Mouse (Mus musculus): Measurements from ENCODE around the gene Tom1l2. TPM values are rescaled to one million over a fixed set of nuclear protein-coding genes. Genes with fewer than 3 reads are reported as not detected.

The Tom1l2 gene
- polyA plus RNA-seq, 1 experiment from 2014 or later: 3.6 TPM

DNA sequence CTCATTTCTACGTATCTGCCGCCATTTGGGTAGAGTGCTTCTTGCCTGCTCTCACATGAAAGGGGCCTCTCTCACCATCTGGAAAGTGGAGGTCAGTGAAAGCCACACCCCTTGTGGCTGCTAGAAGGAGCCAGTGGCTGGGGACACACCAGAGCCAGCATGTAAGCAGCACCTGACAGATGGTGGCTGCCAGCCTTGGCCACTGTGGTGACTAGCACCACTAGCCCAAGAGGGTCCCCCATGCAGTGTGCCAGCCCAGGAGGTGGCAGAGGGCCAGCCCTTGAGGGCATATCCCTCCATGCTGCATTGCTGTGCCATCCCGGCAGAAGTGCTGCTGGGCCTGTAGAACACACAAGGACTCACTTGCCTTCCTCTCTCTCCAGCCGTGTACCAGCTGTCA is 159.1 kb downstream of the Tom1l2 start:
- Histone ChIP-seq H3K4me1 (ENCODE audit: insufficient read depth) (no peaks in the 10 kb centered on the region; the same call in 1 of the 2 replicates), H3K27ac (ENCODE audit: low read depth) (no peak overlapping the region), H3K9ac (replicated peaks) (no peak overlapping the region), H3K9me3 (ENCODE audit: low read length) (peaks cover 2% of the 10 kb centered on the region; the same call in 1 of the 2 replicates), H3K36me3 (replicated peaks; ENCODE audit: insufficient read depth, low read length) (peaks cover 19% of the 10 kb centered on the region), H3K4me3 (ENCODE audit: low read depth, low read length) (no peak overlapping the region), H3K4me2 (ENCODE audit: low read depth, low read length) (no peak overlapping the region), H3K27me3 (ENCODE audit: insufficient read depth, low read length) (no peaks in the 10 kb centered on the region)
- TF ChIP-seq CTCF (IDR thresholded peaks at IDR 0.05; ENCODE audit: low read depth): no peak
- TF ChIP-seq EP300 (IDR thresholded peaks at IDR 0.05; ENCODE audit: low read depth): no peak
- WGBS (ENCODE audit: insufficient replicate concordance): 72% methylated on average over 4 of the region's 4 CpGs
- no peak for DNase-seq
- no peak for ATAC-seq

- Histone ChIP-seq H3K9me3 (ENCODE audit: low read length) (peaks cover 2% of the 10 kb centered on the region; the same call in 1 of the 2 replicates), H3K4me3 (ENCODE audit: low read depth, low read length) (no peak overlapping the region), H3K36me3 (replicated peaks; ENCODE audit: insufficient read depth, low read length) (peaks cover 19% of the 10 kb centered on the region), H3K27me3 (ENCODE audit: insufficient read depth, low read length) (no peaks in the 10 kb centered on the region), H3K4me2 (ENCODE audit: low read depth, low read length) (no peak overlapping the region), H3K27ac (ENCODE audit: low read depth) (no peak overlapping the region), H3K9ac (replicated peaks) (no peak overlapping the region), H3K4me1 (ENCODE audit: insufficient read depth) (no peaks in the 10 kb centered on the region; the same call in 1 of the 2 replicates)
- ATAC-seq: no peak
- 36% methylated on average over 6 of the region's 6 CpGs for WGBS (ENCODE audit: insufficient replicate concordance)
- no peak for TF ChIP-seq EP300 (IDR thresholded peaks at IDR 0.05; ENCODE audit: low read depth)
- TF ChIP-seq CTCF (IDR thresholded peaks at IDR 0.05; ENCODE audit: low read depth): no peak
- DNase-seq: no peak
These were observed 160.2 kb downstream of the Tom1l2 start for GRCm38 (mm10) chr11:60192534-60192933.

DNA sequence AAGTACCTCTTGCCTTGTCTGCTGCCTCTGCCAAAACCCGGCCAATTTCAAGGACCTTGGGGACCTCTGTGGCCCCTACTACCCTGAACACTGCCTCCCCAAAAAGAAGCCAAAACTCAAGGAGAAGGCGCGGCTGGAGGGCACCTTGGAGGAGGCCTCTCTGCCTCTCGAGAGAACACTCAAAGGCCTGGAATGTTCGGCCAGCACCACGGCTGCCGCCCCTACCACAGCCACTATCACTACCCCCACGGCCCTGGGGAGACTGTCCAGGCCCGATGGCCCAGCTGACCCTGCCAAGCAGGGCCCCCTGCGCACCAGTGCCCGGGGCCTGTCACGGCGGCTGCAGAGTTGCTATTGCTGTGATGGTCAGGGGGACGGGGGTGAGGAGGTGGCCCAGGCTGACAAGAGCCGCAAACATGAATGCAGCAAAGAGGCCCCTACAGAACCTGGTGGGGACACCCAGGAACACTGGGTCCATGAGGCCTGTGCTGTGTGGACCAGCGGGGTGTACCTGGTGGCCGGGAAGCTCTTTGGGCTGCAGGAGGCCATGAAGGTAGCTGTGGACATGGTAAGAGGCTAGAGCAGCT is 162.6 kb downstream of the Tom1l2 start:
- H3K27ac ChIP-seq (ENCODE audit: low read depth): no peak overlapping the region
- ATAC-seq: no peak

DNA sequence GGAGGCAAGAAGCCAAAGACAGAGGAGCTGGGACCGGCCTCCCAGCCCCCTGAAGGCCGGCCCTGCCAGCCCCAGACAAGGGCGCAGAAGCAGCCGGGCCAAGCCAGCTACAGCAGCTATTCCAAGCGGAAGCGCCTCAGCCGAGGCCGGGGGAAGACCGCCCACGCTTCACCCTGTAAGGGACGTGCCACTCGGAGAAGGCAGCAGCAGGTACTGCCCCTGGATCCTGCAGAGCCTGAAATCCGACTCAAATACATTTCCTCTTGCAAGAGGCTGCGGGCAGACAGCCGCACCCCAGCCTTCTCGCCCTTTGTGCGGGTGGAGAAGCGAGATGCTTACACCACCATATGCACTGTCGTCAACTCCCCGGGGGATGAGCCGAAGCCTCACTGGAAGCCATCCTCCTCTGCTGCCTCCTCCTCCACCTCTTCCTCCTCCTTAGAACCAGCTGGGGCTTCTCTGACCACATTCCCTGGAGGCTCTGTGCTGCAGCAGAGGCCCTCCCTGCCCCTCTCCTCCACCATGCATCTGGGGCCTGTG is 163.1 kb downstream of the Tom1l2 start:
- WGBS (ENCODE audit: insufficient replicate concordance): 80% methylated on average over 21 of the region's 21 CpGs
- DNase-seq: peak; percentile 55
- peaks cover 30% of the 10 kb centered on the region for H3K36me3 ChIP-seq (replicated peaks; ENCODE audit: insufficient read depth, low read length)

More for the DNA sequence above, 162.6 kb downstream of the Tom1l2 start:
- Histone ChIP-seq H3K27me3 (ENCODE audit: insufficient read depth, low read length) (no peaks in the 10 kb centered on the region), H3K4me1 (ENCODE audit: insufficient read depth) (peaks cover 4% of the 10 kb centered on the region), H3K9ac (replicated peaks) (no peak overlapping the region), H3K36me3 (replicated peaks; ENCODE audit: insufficient read depth, low read length) (peaks cover 30% of the 10 kb centered on the region), H3K4me3 (ENCODE audit: low read depth, low read length) (no peak overlapping the region), H3K9me3 (ENCODE audit: low read length) (peaks cover 2% of the 10 kb centered on the region; the same call in 1 of the 2 replicates), H3K4me2 (ENCODE audit: low read depth, low read length) (no peak overlapping the region)
- TF ChIP-seq CTCF (IDR thresholded peaks at IDR 0.05; ENCODE audit: low read depth) (no peak), EP300 (IDR thresholded peaks at IDR 0.05; ENCODE audit: low read depth) (no peak)
- WGBS (ENCODE audit: insufficient replicate concordance): 79% methylated on average over 17 of the region's 17 CpGs
- DNase-seq: no peak

DNA sequence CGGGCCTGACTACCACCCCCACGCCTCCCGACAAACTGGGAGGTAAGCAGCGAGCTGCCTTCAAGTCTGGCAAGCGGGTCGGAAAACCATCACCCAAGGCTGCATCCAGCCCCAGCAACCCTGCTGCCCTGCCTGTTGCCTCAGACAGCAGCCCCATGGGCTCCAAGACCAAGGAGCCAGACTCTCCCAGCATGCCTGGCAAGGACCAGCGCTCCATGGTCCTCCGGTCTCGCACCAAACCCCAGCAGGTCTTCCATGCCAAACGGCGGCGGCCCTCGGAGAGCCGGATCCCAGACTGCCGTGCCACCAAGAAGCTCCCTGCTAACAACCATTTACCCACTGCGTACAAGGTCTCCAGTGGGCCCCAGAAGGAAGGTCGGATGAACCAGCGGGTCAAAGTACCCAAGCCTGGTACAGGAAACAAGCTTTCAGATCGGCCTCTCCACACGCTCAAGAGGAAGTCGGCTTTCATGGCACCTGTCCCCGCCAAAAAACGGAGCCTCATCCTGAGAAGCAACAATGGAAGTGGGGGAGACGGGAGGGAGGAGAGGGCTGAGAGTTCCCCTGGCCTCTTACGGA is 164.3 kb downstream of the Tom1l2 start:
- ATAC-seq (no peak), DNase-seq (no peak)
- Histone ChIP-seq H3K4me1 (ENCODE audit: insufficient read depth) (peaks cover 12% of the 10 kb centered on the region), H3K36me3 (replicated peaks; ENCODE audit: insufficient read depth, low read length) (peaks cover 30% of the 10 kb centered on the region), H3K27ac (ENCODE audit: low read depth) (no peak overlapping the region), H3K27me3 (ENCODE audit: insufficient read depth, low read length) (no peaks in the 10 kb centered on the region), H3K4me3 (ENCODE audit: low read depth, low read length) (no peak overlapping the region), H3K9ac (replicated peaks) (no peak overlapping the region), H3K9me3 (ENCODE audit: low read length) (no peaks in the 10 kb centered on the region), H3K4me2 (ENCODE audit: low read depth, low read length) (no peak overlapping the region)
- no peak for TF ChIP-seq CTCF (IDR thresholded peaks at IDR 0.05; ENCODE audit: low read depth)
- 83% methylated on average over 25 of the region's 25 CpGs for WGBS (ENCODE audit: insufficient replicate concordance)

More for the DNA sequence above, 163.1 kb downstream of the Tom1l2 start:
- Histone ChIP-seq H3K4me2 (ENCODE audit: low read depth, low read length) (no peak overlapping the region), H3K4me3 (ENCODE audit: low read depth, low read length) (no peak overlapping the region), H3K9me3 (ENCODE audit: low read length) (no peaks in the 10 kb centered on the region), H3K4me1 (ENCODE audit: insufficient read depth) (peaks cover 9% of the 10 kb centered on the region), H3K9ac (replicated peaks) (no peak overlapping the region), H3K27ac (ENCODE audit: low read depth) (no peak overlapping the region), H3K27me3 (ENCODE audit: insufficient read depth, low read length) (no peaks in the 10 kb centered on the region)
- no peak for TF ChIP-seq EP300 (IDR thresholded peaks at IDR 0.05; ENCODE audit: low read depth)
- TF ChIP-seq CTCF (IDR thresholded peaks at IDR 0.05; ENCODE audit: low read depth): no peak
- no peak for ATAC-seq

DNA sequence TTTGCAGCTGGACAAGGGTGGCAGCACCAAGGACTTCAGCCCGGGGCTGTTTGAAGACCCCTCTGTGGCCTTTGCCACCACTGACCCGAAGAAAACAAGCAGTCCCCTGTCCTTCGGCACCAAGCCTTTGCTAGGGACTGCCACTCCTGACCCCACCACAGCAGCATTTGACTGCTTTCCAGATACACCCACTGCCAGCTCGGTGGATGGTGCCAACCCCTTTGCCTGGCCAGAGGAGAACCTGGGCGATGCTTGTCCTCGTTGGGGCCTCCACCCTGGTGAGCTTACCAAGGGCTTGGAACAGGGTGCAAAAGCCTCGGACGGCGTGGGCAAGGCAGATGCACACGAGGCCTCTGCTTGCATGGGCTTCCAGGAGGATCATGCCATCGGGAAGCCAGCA is 165.6 kb downstream of the Tom1l2 start:
- Histone ChIP-seq H3K27me3 (ENCODE audit: insufficient read depth, low read length) (no peaks in the 10 kb centered on the region), H3K36me3 (replicated peaks; ENCODE audit: insufficient read depth, low read length) (peaks cover 30% of the 10 kb centered on the region), H3K4me1 (ENCODE audit: insufficient read depth) (peaks cover 13% of the 10 kb centered on the region), H3K4me3 (ENCODE audit: low read depth, low read length) (no peak overlapping the region), H3K9ac (replicated peaks) (no peak overlapping the region), H3K4me2 (ENCODE audit: low read depth, low read length) (no peak overlapping the region), H3K9me3 (ENCODE audit: low read length) (no peaks in the 10 kb centered on the region), H3K27ac (ENCODE audit: low read depth) (no peak overlapping the region)
- WGBS (ENCODE audit: insufficient replicate concordance): 85% methylated on average over 11 of the region's 11 CpGs
- DNase-seq (no peak), ATAC-seq (no peak)
- no peak for TF ChIP-seq CTCF (IDR thresholded peaks at IDR 0.05; ENCODE audit: low read depth)
- TF ChIP-seq EP300 (IDR thresholded peaks at IDR 0.05; ENCODE audit: low read depth): no peak
